ENCODE assay signal across 15 mouse cellular contexts in the genomic region with DNA sequence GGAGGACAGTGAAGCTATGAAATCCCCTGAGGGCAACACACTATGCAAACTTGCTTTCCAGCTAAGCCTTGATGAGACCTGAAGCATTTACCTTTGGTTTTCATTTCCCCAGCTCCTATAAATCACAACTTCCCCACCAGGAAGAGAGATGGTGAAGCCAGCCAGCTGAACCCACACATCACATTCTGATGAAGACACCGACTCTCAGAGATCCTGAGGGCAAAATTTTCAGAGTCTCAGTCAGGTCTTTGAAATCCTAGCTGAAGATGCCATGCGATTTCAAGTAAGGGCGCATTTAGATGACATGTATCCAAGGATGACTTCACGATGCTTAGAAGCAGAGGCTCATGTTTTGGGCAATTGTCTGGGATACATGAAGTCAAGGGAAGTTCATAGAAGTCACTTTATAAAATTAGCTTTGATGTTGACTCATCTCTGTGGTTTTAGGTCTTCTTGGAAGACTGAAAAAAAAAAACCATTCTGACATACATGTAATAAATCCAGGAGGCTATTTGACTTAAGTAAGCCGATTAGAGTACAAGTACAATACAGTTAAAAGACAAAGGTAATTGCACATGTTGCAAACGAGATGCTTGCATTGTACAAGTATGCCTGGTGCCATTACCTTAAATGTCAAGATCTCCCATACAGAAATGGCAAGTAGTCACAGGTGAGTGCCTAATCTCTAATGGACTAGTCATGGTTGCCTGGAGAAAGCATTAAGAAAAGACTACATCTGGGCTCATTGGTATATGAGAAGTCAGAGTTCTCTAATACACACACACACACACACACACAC.
"Had no signal": no experiment of that assay in that cellular context is flagged by ENCODE, and none has a peak within 500 bp of the region (broad histone marks: within the 10 kb centered on the region; RNA-seq: fewer than 3 reads in every experiment).

No protein-coding gene starts in this region.

- H3K27ac ChIP-seq: neural tube, embryonic 15.5 days; stomach, embryonic 15.5 days; stomach, postnatal 0 days had no signal

- H3K27me3 ChIP-seq: neural tube, embryonic 15.5 days; stomach, embryonic 15.5 days had no signal

- H3K4me3 ChIP-seq: neural tube, embryonic 15.5 days; stomach, embryonic 15.5 days had no signal

- H3K9ac ChIP-seq: neural tube, embryonic 15.5 days; stomach, embryonic 15.5 days had no signal

- H3K36me3 ChIP-seq: neural tube, embryonic 15.5 days; stomach, embryonic 15.5 days had no signal

- H3K4me1 ChIP-seq: neural tube, embryonic 15.5 days; stomach, embryonic 15.5 days had no signal

- DNase-seq: retina, postnatal 1 day; right cerebral cortex, adult 18-20 months; right cerebral cortex, postnatal 14 days; right cerebral cortex, postnatal 25 days; right cerebral cortex, postnatal 4 days; spleen, adult 18-20 months; thymus, adult 18-20 months; thymus, adult 2 months; thymus, postnatal 14 days; thymus, postnatal 25 days; thymus, postnatal 36 days; thymus, postnatal 4 days had no signal

- H3K9me3 ChIP-seq: neural tube, embryonic 15.5 days; stomach, embryonic 15.5 days had no signal

- H3K4me2 ChIP-seq: neural tube, embryonic 15.5 days; stomach, embryonic 15.5 days had no signal
